In genomic region chr16:22429377-22429776, GRCm38 (mm10) we compare ENCODE assay signal across 9 mouse cellular contexts. TPM values are rescaled to one million over a fixed set of nuclear protein-coding genes. Genes with fewer than 3 reads are reported as not detected.
DNase-seq lines count a peak whose midpoint lies in the region; ATAC-seq lines count a peak whose summit lies in the region.
"Had no signal": no experiment of that assay in that cellular context is flagged by ENCODE, and none has a peak within 500 bp of the region (broad histone marks: within the 10 kb centered on the region; RNA-seq: fewer than 3 reads in every experiment).

No protein-coding gene starts in this region.

- H3K4me2 ChIP-seq in heart, embryonic 16.5 days (ENCODE audit: low read depth, low read length) = peak overlapping the region; percentile 58
- H3K4me2 ChIP-seq in intestine, embryonic 14.5 days (ENCODE audit: low read length) = peak overlapping the region; percentile 38
- peak overlapping the region; percentile 54 for H3K4me2 ChIP-seq in midbrain, embryonic 15.5 days

- intact Hi-C loops in heart, postnatal 14 days (cut with DNase I) = no loop called here
- intact Hi-C loops in left cerebral cortex, postnatal 25 days (cut with DNase I) = no loop called here

- H3K4me3 ChIP-seq in heart, embryonic 16.5 days (ENCODE audit: low read length) = peak overlapping the region; percentile 27
- peak overlapping the region; percentile 44 for H3K4me3 ChIP-seq in embryonic facial prominence, embryonic 10.5 days
- H3K4me3 ChIP-seq in intestine, embryonic 14.5 days (ENCODE audit: low read depth, low read length) = no peak overlapping the region
- peak overlapping the region; percentile 24 for H3K4me3 ChIP-seq in midbrain, embryonic 15.5 days

- H3K27ac ChIP-seq in heart, embryonic 16.5 days (ENCODE audit: low read length) = peak overlapping the region; percentile 51
- H3K27ac ChIP-seq in embryonic facial prominence, embryonic 10.5 days (replicated peaks) = peak overlapping the region; percentile 81
- no peak overlapping the region for H3K27ac ChIP-seq in intestine, embryonic 14.5 days (ENCODE audit: low read depth)
- peak overlapping the region; percentile 63 for H3K27ac ChIP-seq in midbrain, embryonic 15.5 days

- DNase-seq in heart, postnatal 14 days = no peak
- peak; percentile 51 for DNase-seq in embryonic facial prominence, embryonic 10.5 days (ENCODE audit: low spot score)
- no peak for DNase-seq in intestine, embryonic 14.5 days (ENCODE audit: low spot score)
- DNase-seq in right cerebral cortex, postnatal 10 days (ENCODE audit: low spot score in 2 of 2) = no peak
- no peak for DNase-seq in left cerebral cortex, postnatal 25 days (ENCODE audit: low spot score in 2 of 2)
- no peak for DNase-seq in urinary bladder, postnatal 25 days (ENCODE audit: low spot score)

- peaks cover 23% of the 10 kb centered on the region for H3K4me1 ChIP-seq in heart, embryonic 16.5 days (ENCODE audit: control insufficient read depth, insufficient read depth, low read length)
- peaks cover 49% of the 10 kb centered on the region for H3K4me1 ChIP-seq in embryonic facial prominence, embryonic 10.5 days
- peaks cover 12% of the 10 kb centered on the region; the same call in 1 of the 2 replicates for H3K4me1 ChIP-seq in intestine, embryonic 14.5 days (replicated peaks; ENCODE audit: control insufficient read depth, insufficient read depth, low read length)
- peaks cover 33% of the 10 kb centered on the region for H3K4me1 ChIP-seq in midbrain, embryonic 15.5 days

- no peaks in the 10 kb centered on the region for H3K27me3 ChIP-seq in heart, embryonic 16.5 days (ENCODE audit: control insufficient read depth, insufficient read depth, low read length)
- peaks cover 19% of the 10 kb centered on the region for H3K27me3 ChIP-seq in embryonic facial prominence, embryonic 10.5 days (replicated peaks; ENCODE audit: low read depth, poor library complexity, severe bottlenecking)
- H3K27me3 ChIP-seq in intestine, embryonic 14.5 days (replicated peaks; ENCODE audit: control insufficient read depth, insufficient read depth, low read length) = no peaks in the 10 kb centered on the region
- H3K27me3 ChIP-seq in midbrain, embryonic 15.5 days (replicated peaks) = peaks cover 13% of the 10 kb centered on the region
- H3K27me3 ChIP-seq: CH12.LX had no signal

- ATAC-seq in heart, embryonic 16.5 days (replicated peaks; ENCODE audit: extremely low read depth, insufficient read depth, low FRiP score) = no peak
- ATAC-seq in intestine, embryonic 14.5 days (replicated peaks; ENCODE audit: low FRiP score, low TSS enrichment, low read depth) = no peak
- ATAC-seq in midbrain, embryonic 15.5 days (replicated peaks) = peak; percentile 25

- WGBS in heart, embryonic 16.5 days = 11% methylated on average over 8 of the region's 8 CpGs
- WGBS in embryonic facial prominence, embryonic 10.5 days = 3% methylated on average over 8 of the region's 8 CpGs
- 13% methylated on average over 8 of the region's 8 CpGs for WGBS in intestine, embryonic 14.5 days
- 2% methylated on average over 8 of the region's 8 CpGs for WGBS in midbrain, embryonic 15.5 days

- H3K36me3 ChIP-seq in heart, embryonic 16.5 days (ENCODE audit: control insufficient read depth, insufficient read depth) = no peaks in the 10 kb centered on the region
- peaks cover 34% of the 10 kb centered on the region for H3K36me3 ChIP-seq in embryonic facial prominence, embryonic 10.5 days (replicated peaks)
- no peaks in the 10 kb centered on the region for H3K36me3 ChIP-seq in intestine, embryonic 14.5 days (ENCODE audit: control insufficient read depth, insufficient read depth, low read length)
- H3K36me3 ChIP-seq in midbrain, embryonic 15.5 days (replicated peaks) = no peaks in the 10 kb centered on the region

- H3K9me3 ChIP-seq in heart, embryonic 16.5 days (replicated peaks; ENCODE audit: control insufficient read depth, low read length) = no peaks in the 10 kb centered on the region
- no peaks in the 10 kb centered on the region for H3K9me3 ChIP-seq in embryonic facial prominence, embryonic 10.5 days
- H3K9me3 ChIP-seq in intestine, embryonic 14.5 days (ENCODE audit: control insufficient read depth, low read length) = no peaks in the 10 kb centered on the region
- H3K9me3 ChIP-seq in midbrain, embryonic 15.5 days = no peaks in the 10 kb centered on the region

- H3K9ac ChIP-seq in heart, embryonic 16.5 days (ENCODE audit: low read length) = 0 out of 2 replicates have a peak overlapping the region, but pooled peaks have one; percentile 6
- H3K9ac ChIP-seq in intestine, embryonic 14.5 days (ENCODE audit: low read length) = no peak overlapping the region
- H3K9ac ChIP-seq in midbrain, embryonic 15.5 days = no peak overlapping the region

RNA-seq across cellular contexts. Expression of gene Etv5, which starts 10.1 kb away (rescaled TPM):
- polyA plus RNA-seq in heart, embryonic 16.5 days (2015; fragmentation: Nextera tagmentation; extraction: Ambion mirVana) = 19.7 and 28.6 TPM in 2 replicates
- 10 to 100 TPM in 1 of 2 experiments, 1 to 10 TPM in 1; 7.6 to 10.1 TPM for total RNA-seq in heart, postnatal 14 days (2021)
- polyA plus RNA-seq in embryonic facial prominence, embryonic 10.5 days (2016; fragmentation: Nextera tagmentation; extraction: Ambion mirVana) = 56.2 and 56.7 TPM in 2 replicates
- polyA plus RNA-seq in intestine, embryonic 14.5 days (2014; fragmentation: Nextera tagmentation; extraction: Ambion mirVana) = 13.8 and 16.6 TPM in 2 replicates
- 14.5 and 17.6 TPM in 2 replicates for polyA plus RNA-seq in midbrain, embryonic 15.5 days (2015; fragmentation: Nextera tagmentation; extraction: Ambion mirVana)
- 100 to 1,000 TPM in 1 of 2 experiments, 10 to 100 TPM in 1; 83.3 to 107 TPM for total RNA-seq in left cerebral cortex, postnatal 25 days (2021)
